Mouse (Mus musculus): Measurements from ENCODE around the gene Ppm1g.

The Ppm1g gene

DNA sequence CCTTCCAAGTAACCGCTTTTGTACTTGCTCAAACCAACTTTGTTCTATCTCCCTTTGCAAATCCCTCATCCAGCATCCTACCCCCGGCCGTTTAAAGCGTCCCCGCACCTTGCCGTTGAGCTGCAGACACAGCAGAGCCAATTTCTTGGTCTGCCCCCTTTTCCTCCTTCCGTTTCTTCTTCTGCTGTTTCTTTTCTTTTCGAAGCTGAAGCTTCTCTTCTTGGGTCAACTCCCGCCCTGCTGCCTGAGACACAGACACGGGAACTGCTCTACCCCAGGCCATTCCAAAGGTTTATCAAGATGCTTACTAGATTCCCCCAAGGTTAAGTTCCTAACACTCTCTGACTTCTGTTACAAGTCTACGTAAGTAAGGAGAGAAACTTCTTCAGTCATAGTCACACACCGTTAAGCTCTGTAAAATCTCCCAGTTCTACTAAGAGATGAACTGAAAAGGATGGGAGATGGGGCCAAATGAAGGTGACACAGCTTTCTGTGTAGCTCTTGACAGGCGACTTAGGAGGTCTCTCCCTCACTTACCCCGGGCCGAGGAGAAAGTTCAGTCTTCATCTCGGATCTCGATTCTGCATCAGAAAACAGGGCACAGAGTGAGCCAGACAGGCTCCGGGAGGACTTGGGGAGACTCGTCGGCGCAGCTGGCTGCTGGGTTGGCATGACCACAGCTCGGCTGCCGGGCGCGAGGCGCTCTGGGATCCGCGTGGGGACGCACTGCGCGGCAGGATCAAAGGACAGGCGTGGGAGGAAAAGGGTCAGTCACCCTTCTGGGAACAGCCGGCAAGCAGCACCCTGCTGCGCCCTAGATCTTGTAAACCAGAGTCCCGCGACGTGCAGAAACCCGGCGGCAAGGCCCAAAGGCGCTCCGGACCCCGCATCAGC, 28.2 kb downstream of the Ppm1g start:
- DNase-seq (ENCODE audit: low spot score) = no peak

- no peak for DNase-seq (ENCODE audit: low spot score)
These were observed 30.3 kb downstream of the Ppm1g start for GRCm38 (mm10) chr5:31190201-31190600.

DNA sequence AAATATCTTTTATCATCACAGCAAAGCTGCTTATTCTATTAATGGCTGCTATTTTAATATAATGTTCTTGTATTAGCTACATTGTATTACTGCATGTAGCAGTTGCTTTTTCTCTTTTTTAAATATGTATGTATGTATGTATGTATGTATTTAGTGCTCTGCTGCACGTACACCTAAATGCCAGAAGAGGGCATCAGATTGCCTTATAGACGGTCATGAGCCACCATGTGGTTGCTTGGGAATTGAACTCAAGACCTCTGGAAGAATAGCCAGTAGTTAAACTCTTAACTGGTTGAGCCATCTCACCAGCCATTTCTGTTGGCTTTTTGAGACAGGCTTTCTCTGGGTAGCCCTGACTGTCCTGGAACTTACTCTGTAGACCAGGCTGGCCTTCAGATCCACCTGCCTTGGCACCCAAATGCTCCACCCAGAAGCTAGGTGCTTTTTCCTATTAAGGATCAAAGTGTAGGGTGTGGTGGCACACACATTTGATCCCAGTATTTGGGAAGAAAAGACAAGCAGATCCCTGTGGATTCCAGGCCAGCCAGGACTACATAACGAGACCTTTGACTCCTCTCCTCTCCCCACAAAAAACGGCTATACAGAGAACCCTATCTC, 32.2 kb downstream of the Ppm1g start:
- no peak for DNase-seq (ENCODE audit: low spot score)

- no peak for DNase-seq (ENCODE audit: low spot score)
These were observed 36.8 kb downstream of the Ppm1g start for GRCm38 (mm10) chr5:31183678-31184077.

- DNase-seq (ENCODE audit: low spot score) = no peak
These were observed 39.2 kb downstream of the Ppm1g start for GRCm38 (mm10) chr5:31181183-31181770.

- DNase-seq (ENCODE audit: low spot score) = peak; percentile 90
These were observed 40.5 kb downstream of the Ppm1g start, which contains the start of the genes Gm29609 and Gtf3c2 for GRCm38 (mm10) chr5:31179766-31180630. Gene Gm29609 (minus strand): TSS chr5:31179911. Gene Gtf3c2 (minus strand): TSS chr5:31180144.

DNA sequence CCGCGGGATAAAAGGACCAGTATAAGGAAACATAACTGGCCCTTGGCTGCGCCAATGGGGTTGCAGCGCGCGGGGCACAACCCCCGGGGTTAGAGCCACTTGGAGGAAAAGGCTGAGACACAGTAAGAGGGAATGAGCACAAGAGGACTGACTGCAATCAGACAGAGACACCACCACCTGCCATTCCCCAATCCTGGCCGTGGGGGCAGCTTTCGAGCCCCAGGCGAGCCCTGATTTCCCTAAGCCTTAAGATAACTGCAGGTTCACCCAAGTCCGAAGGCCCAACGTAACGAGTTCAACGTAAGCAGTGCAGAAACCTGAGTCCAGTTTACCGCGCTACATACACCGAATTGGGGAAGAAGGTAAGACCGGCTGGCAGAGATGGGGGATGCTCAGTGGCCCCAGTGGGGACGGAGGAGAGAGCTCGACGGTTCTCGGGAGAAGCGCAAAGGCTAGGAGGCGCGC, 41.2 kb downstream of the Ppm1g start:
- no peak for DNase-seq (ENCODE audit: low spot score)

DNA sequence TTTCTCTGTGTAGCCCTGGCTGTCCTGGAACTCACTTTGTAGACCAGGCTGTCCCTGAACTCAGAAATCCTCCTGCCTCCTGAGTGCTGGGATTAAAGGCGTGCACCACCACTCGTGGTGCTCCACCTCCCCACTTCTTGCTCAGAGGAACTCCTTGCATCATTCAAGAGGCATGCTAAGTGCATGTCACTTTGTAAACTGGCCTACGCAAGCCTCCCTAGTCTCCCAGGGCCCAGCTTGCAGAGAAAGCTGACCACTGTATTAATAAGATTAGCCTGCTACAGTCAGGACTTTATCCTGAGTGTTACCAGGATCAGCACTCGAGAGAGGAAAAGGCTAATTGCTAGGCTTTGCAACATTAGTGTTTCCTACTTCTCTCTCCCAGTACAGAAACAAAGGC, 51.9 kb downstream of the Ppm1g start:
- no peak for DNase-seq (ENCODE audit: low spot score)

DNA sequence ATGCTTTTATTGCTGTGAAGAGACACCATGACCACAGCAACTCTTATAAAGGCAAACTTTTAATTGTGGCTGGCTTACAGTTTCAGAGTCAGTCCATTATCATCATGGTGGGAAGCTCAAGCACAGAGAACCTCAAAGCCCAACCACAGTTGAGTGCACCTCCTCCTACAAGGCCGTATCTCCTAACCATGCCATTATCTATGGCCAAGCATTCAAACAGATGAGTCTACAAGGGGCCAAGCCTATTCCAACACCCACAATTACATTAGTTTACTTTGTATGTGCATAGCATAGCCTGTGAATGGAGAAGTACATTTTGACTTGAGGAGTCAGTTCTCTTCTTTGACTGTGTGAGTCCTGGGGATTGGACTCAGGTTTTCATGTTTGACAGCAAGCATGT, 55.6 kb downstream of the Ppm1g start:
- DNase-seq (ENCODE audit: low spot score) = no peak

- DNase-seq (ENCODE audit: low spot score) = no peak
These were observed 58.0 kb downstream of the Ppm1g start for GRCm38 (mm10) chr5:31162462-31162861.

- DNase-seq (ENCODE audit: low spot score) = peak; percentile 63
These were observed 66.3 kb downstream of the Ppm1g start, which contains the start of gene Mpv17 for GRCm38 (mm10) chr5:31154152-31154553. Gene Mpv17 (minus strand): TSS chr5:31154251.

DNA sequence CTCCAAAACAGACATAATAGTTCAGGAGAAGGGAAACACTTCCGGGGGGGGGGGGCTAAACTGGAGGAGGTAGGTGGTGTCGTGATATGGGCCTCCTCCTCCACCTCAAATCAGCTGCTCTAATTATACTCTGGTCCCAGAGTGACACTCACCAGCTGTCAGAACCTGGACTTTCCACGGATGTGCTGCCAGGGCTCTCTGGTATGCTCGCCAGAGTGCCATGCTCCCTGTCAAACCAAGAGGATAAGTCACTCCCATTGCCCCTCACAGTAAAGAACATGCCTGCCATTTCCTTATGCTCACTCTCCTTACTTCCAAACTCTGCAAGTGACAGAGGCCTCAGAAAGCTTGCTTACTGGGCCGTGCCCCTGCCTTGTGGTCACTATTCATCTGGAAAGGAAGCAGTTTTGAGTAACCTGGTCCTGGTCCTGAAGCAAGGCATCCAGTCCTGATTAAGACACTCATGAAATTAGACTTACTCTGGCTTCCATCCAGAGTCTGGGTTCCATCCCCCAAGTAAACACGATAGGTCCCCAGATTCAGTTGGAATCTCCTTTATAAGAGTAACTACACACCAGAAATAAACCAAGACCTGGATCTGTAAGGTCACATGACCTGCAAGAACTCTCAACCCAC, 66.9 kb downstream of the Ppm1g start:
- DNase-seq (ENCODE audit: low spot score) = no peak

All from ovary, postnatal 10 days (tissue).